Mouse (Mus musculus) erythroblast, embryonic 14.5 days (primary cell): Measurements from ENCODE around the gene Pygo1.

Experiments used
- GATA1 ChIP-seq: IDR thresholded peaks from 2 replicates; pipeline ENCODE4 v1.6.1; 2012; ENCODE audit warnings: low read length, inconsistent platforms, mixed read lengths
- TAL1 ChIP-seq: IDR thresholded peaks from 3 replicates; pipeline ENCODE4 v1.6.1; 2012; ENCODE audit warnings: low read length, inconsistent platforms, mixed read lengths

DNA sequence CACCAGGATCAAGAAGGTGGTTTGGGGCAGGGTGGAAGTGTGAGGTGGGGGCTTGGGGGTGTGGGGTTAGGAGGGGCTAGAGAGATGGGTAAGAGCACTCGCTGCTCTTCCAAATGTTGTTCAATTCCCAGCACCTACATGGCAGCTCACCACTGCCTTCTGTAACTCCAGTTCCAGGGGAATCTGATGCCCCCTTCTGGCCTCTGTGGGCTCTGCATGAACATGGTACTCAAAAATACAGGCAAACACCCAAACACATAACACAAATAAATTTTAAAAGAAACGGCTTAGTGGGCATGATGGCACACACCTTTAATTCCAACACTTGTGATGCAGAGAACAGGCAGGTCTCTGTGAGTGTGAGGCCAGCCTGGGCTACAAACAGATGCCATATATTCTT is 29.3 kb downstream of the Pygo1 start:
- TF ChIP-seq GATA1 (no peak), TAL1 (no peak)
